Mouse (Mus musculus) splenic B cell, adult 2 months (primary cell): ENCODE measurements at regions not wholly inside any gene's neighbourhood (a gene's known extent, or its start where the extent isn't known, plus 50 kb on each side); places are given as distances from the start of the nearest gene placed in this dataset.
"Not testable (repeated sequence)": the region's sequence is repeated elsewhere in the genome, so short reads cannot be mapped to it uniquely, and the experiment has no call there.

Experiments
- DNase-seq: peaks from one replicate; pipeline ENCODE4 v3.0.0-alpha.2; 2011; ENCODE audit warnings: low read depth, low spot score
- H3K27me3 ChIP-seq: 2 replicates; pipeline ENCODE4 v1.6.1; 2012; ENCODE audit warnings: mild to moderate bottlenecking, low read length, moderate library complexity, mixed read lengths; ENCODE audit not compliant: control insufficient read depth, poor library complexity, insufficient read depth, severe bottlenecking
- H3K36me3 ChIP-seq: 2 replicates; pipeline ENCODE4 v1.6.1; 2012; ENCODE audit warnings: mild to moderate bottlenecking, low read length, moderate library complexity, mixed read lengths; ENCODE audit not compliant: control insufficient read depth, poor library complexity, insufficient read depth, severe bottlenecking

- DNase-seq: no peak
- no peaks in the 10 kb centered on the region for H3K27me3 ChIP-seq
- no peaks in the 10 kb centered on the region for H3K36me3 ChIP-seq
Observed at GRCm38 (mm10) chr13:97473256-97473970, 232.5 kb downstream of the Enc1 start.

DNA sequence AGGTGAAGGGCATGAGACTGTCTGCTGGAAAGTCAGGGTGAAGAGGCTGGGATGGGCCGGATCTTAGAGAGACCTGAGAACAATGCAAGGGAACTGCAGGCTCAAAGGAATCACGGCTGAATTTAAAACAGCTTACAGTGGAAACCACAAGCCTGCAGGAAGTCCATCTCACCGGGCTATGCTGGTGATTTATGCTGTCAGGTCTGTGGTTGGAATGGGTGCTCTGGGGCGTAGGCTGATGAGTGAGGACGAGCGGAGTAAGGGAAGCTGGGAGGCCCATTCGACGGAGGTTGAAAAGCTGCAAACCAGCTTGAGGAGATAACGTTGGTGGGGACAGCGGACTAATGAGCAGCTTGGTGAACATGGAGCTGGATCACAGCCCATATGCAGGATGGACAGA lies 229.1 kb downstream of the Enc1 start:
- DNase-seq: no peak
- Histone ChIP-seq H3K36me3 (no peaks in the 10 kb centered on the region), H3K27me3 (no peaks in the 10 kb centered on the region)

- Histone ChIP-seq H3K36me3 (no peaks in the 10 kb centered on the region), H3K27me3 (no peaks in the 10 kb centered on the region)
- DNase-seq: no peak
Observed at GRCm38 (mm10) chr13:97468874-97469593, 228.1 kb downstream of the Enc1 start.

DNA sequence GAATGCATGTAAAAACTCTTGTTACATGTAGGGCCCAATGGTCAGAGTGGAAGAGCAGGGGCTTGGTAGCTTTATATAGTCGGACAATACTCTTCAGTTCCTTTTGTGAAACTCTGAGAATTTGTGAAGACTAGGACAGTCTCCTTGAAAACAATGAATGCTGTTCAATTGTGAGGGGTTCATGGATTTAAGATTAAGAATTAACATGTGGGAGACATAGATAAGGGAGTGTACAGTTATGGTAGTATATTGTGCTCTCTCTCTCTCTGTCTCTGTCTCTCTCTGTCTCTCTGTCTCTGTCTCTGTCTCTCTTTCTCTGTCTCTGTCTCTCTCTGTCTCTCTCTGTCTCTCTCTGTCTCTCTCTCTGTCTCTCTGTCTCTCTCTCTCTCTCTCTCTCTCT lies 225.7 kb downstream of the Enc1 start:
- not testable (repeated sequence) for DNase-seq, H3K36me3 ChIP-seq, H3K27me3 ChIP-seq

DNA sequence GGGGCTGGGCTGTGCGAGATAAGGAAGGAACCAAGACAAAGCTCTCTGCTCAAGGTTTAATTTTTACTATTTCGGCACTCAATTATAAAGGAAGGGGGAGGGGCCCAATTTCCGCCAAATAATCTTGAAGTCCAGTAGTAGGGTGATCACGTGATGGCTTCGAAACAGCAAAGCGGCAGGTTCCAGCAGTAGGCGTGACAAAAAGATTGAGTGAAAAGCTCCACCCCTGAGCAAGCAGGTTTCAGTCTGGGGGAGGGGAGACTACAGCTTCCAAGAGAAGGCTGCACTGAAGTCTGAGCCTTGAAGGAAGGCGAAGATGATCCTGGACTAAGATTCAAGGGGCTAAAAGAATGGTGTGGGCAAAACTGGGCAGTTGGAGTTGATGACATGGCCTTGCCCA lies 222.9 kb downstream of the Enc1 start:
- H3K36me3 ChIP-seq: no peaks in the 10 kb centered on the region
- no peak for DNase-seq
- no peaks in the 10 kb centered on the region; the same call in 1 of the 2 replicates for H3K27me3 ChIP-seq

- Histone ChIP-seq H3K27me3 (no peaks in the 10 kb centered on the region; the same call in 1 of the 2 replicates), H3K36me3 (no peaks in the 10 kb centered on the region)
- no peak for DNase-seq
Observed at GRCm38 (mm10) chr13:97462884-97463235, 222.0 kb downstream of the Enc1 start.

DNA sequence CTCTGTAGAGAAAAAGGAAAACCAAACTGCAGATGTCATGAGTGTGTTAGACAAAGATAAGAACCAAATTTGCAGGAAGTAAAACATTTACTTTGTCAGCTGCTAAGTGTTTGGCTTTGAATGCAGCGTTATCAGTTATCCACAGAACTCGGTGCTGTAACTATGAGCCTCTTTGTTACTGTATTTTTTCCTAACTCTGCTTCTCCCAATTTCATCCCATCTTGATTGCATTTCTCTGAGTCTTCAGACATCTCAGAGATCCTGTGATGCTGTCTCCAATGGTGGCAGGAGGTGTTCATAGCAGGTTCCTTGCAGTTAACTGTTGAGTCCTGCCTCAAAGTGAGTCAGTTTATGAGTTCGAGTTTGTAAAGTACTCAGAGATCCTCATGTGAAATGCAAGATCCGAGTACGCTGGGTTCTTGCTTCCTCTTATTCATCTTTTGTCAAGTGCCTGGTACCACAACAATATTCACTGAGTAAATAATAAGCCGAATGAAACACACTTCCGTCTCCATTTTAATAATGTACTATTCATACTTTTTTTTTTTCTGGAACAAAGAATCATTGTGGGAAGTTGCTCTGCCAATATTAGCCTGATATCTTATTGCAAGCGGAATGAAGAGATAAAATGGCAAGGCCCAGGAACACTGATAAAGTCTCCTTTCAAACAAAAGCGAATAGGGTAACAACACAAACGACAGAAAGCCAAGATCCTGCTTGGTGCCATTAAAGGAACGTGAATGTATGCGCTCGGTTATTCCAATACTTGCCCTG lies 221.4 kb downstream of the Enc1 start:
- H3K36me3 ChIP-seq: no peaks in the 10 kb centered on the region

GRCm38 (mm10) chr13:97461207-97461606 lies 220.3 kb downstream of the Enc1 start:
- Histone ChIP-seq H3K27me3 (no peaks in the 10 kb centered on the region; the same call in 1 of the 2 replicates), H3K36me3 (no peaks in the 10 kb centered on the region)
- DNase-seq: no peak

More for the DNA sequence above, 221.4 kb downstream of the Enc1 start:
- DNase-seq: no peak
- no peaks in the 10 kb centered on the region; the same call in 1 of the 2 replicates for H3K27me3 ChIP-seq

DNA sequence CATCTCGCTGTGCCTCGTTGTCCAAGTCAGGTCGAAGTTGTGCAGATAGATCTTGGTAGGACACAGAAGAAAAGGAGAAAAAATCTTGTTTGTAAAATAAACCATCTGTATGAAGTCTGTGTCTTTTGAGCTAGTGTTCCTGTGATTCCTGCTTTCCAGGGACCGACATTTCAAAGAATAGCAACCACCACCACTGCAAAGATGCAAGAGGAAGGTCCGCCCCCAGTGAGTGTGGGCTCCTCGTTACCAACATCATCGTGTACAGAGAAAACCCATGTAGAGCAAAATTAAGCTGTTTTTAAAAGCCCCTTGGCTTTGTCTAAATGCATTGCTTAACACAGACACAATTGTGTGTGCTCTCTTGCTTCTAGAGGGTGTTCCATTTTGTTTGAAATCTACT lies 218.2 kb downstream of the Enc1 start:
- Histone ChIP-seq H3K27me3 (no peaks in the 10 kb centered on the region; the same call in none of the 2 replicates), H3K36me3 (no peaks in the 10 kb centered on the region)
- no peak for DNase-seq

DNA sequence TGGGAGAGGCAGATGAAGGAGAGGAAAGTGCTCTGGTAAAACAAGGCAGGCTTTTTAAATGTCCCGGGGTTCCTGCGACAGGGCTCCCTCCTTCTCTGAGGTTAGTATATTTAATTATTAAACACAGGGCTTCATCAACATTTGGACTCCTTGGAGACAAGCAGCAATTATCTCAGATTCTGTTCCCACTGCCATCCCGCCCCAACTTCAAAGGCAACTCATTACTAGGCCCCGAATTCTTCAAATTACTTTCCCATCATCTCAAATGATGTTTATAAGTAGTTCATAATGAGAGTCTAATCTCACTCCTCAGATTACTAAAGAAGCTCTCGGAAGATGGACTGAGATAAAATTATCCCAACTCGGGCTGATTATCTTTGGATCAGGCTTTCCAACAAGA lies 215.1 kb downstream of the Enc1 start:
- no peaks in the 10 kb centered on the region; the same call in 1 of the 2 replicates for H3K27me3 ChIP-seq
- no peaks in the 10 kb centered on the region for H3K36me3 ChIP-seq
- no peak for DNase-seq

DNA sequence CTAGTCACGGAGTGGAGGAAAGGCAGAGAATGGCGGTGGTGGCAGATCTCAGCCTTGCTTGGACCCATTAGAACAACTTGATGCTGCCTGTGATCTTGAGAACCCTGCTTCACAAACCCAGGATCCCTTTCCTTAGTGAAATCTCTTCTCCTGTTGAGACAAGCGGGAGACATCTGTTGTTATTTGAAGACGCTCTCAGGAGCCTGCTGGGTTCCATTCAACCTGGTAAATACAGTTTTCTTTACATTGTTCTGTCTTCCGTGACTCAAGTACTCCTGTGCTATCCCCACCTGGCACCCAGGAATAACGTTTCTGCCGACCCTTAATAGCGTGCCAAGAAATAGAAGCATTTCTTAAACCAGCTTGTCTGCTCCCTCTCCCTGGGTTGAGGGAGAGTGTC lies 213.8 kb downstream of the Enc1 start:
- H3K27me3 ChIP-seq: no peaks in the 10 kb centered on the region; the same call in 1 of the 2 replicates
- DNase-seq: no peak
- H3K36me3 ChIP-seq: no peaks in the 10 kb centered on the region

DNA sequence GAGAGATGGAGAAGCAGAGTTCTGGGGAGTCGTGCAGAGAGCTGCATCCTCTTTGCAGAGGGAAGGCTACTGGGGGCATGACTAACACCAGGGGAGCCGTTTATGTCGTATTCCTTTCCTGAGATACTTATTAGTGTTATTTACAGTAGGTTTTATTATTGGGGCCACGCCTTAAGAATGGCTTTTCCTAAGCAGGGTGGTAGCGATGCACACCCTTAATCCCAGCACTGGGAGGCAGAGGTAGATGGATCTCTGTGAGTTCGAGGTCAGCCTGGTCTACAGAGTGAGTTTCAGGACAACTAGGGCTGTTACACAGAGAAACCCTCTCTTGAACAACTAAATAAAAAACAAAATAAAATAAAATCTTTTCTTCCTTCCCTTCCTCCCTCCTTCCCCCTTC lies 212.6 kb downstream of the Enc1 start:
- Histone ChIP-seq H3K36me3 (no peaks in the 10 kb centered on the region), H3K27me3 (no peaks in the 10 kb centered on the region; the same call in 1 of the 2 replicates)
- DNase-seq: no peak

- no peak for DNase-seq
- H3K27me3 ChIP-seq: no peaks in the 10 kb centered on the region; the same call in 1 of the 2 replicates
- H3K36me3 ChIP-seq: no peaks in the 10 kb centered on the region
Observed at GRCm38 (mm10) chr13:97453090-97453430, 212.2 kb downstream of the Enc1 start.

DNA sequence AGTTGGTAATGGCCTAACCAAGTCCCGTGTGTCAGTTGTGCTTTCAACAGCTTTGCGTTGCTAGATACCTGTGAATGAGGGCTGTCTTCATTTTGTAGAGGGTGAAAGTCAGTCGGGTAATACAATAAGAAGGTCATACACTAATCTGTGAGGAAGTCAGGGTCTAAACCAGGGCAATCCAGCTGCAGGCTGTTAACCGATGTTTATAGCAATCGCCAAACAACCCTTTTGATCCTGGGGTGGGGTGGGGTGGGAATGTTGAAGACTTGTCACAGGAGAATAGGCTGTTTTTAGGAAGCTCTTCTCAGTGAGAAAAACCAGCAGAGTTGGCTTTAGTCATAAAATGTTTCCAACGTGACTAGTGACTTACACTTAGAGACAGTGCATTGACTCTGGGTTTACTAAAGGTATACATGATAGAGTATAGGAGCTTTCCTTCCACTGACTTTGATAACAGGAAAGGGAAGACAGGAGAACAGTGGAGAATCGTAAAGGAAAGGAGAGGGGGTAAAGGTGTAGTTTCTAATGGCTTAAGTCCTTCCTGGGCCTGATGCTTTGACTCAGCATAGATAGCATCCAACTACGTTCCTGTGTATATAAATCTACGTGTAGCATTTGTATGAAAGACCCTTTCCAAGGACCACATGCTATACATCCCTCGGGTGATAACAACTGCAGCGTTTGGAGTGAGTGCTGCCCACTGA lies 211.6 kb downstream of the Enc1 start:
- H3K27me3 ChIP-seq: no peaks in the 10 kb centered on the region; the same call in 1 of the 2 replicates
- no peak for DNase-seq
- no peaks in the 10 kb centered on the region for H3K36me3 ChIP-seq
